ENCODE assay signal across 1 mouse cellular context in genomic region chr8:4189031-4189722, GRCm38 (mm10).
TF ChIP-seq lines count a peak whose summit lies in the region.

No protein-coding gene starts in this region.

TF ChIP-seq in MEL, 35 proteins besides CTCF, POLR2A, EP300 and RAD21:
- TF ChIP-seq MAZ (IDR thresholded peaks at IDR 0.05; ENCODE audit: low read depth, low read length): no peak
- TF ChIP-seq MAX (IDR thresholded peaks at IDR 0.05; ENCODE audit: low read length): no peak
- no peak for TF ChIP-seq E2F4 (IDR thresholded peaks at IDR 0.05; ENCODE audit: borderline replicate concordance, low read depth, low read length)
- TF ChIP-seq GATA1 (IDR thresholded peaks at IDR 0.05; ENCODE audit: low read depth, low read length): no peak
- no peak for TF ChIP-seq MAFK (IDR thresholded peaks at IDR 0.05; ENCODE audit: borderline replicate concordance, low read depth, low read length)
- TF ChIP-seq TAL1 (IDR thresholded peaks at IDR 0.05; ENCODE audit: low read length): no peak
- TF ChIP-seq TBP (IDR thresholded peaks at IDR 0.05; ENCODE audit: low read depth, low read length): no peak
- no peak for TF ChIP-seq ZNF384 (IDR thresholded peaks at IDR 0.05; ENCODE audit: low read depth, low read length)
